Mouse (Mus musculus): ENCODE results near the gene Gm26920. TPM values are rescaled to one million over a fixed set of nuclear protein-coding genes. Genes with fewer than 3 reads are reported as not detected.

Gm26920 gene
- total and polyA plus RNA-seq, 2 experiments: not detected

GRCm38 (mm10) chr7:30017226-30017625 lies 73.0 kb downstream of the Gm26920 start:
- no peak for DNase-seq (ENCODE audit: extremely low read depth, low read depth, low spot score)

GRCm38 (mm10) chr7:30012956-30013363 lies 77.2 kb downstream of the Gm26920 start:
- H3K4me3 ChIP-seq (ENCODE audit: insufficient read depth, low read depth, low read length): no peak overlapping the region
- TF ChIP-seq CTCF (IDR thresholded peaks at IDR 0.05; ENCODE audit: low read depth, low read length) (peak; percentile 22; the same call in 1 of the 2 replicates), POLR2A (IDR thresholded peaks at IDR 0.05; ENCODE audit: extremely low read depth, insufficient read depth, low read length) (no peak)
- H3K4me1 ChIP-seq (ENCODE audit: control insufficient read depth, insufficient read depth, low read length): no peaks in the 10 kb centered on the region
- H3K27me3 ChIP-seq (ENCODE audit: control insufficient read depth, insufficient read depth, low read length): no peaks in the 10 kb centered on the region
- WGBS: 70% methylated on average over 4 of the region's 4 CpGs
- peaks cover 37% of the 10 kb centered on the region for H3K36me3 ChIP-seq (ENCODE audit: control insufficient read depth, insufficient read depth, low read length)
- no peak overlapping the region for H3K27ac ChIP-seq (replicated peaks; ENCODE audit: insufficient read depth, low read depth, low read length)
- peak; percentile 54 for DNase-seq (ENCODE audit: extremely low read depth, low read depth, low spot score)
- H3K9ac ChIP-seq (ENCODE audit: low read depth, low read length): no peak overlapping the region
- no peaks in the 10 kb centered on the region; the same call in 1 of the 2 replicates for H3K79me2 ChIP-seq (ENCODE audit: control insufficient read depth, insufficient read depth, low read length)

More at GRCm38 (mm10) chr7:30017226-30017625, 73.0 kb downstream of the Gm26920 start:
- H3K27me3 ChIP-seq (ENCODE audit: control insufficient read depth, insufficient read depth, low read length): no peaks in the 10 kb centered on the region
- no peak for TF ChIP-seq CTCF (IDR thresholded peaks at IDR 0.05; ENCODE audit: low read depth, low read length)
- TF ChIP-seq POLR2A (IDR thresholded peaks at IDR 0.05; ENCODE audit: extremely low read depth, insufficient read depth, low read length): no peak
- no peaks in the 10 kb centered on the region for H3K79me2 ChIP-seq (ENCODE audit: control insufficient read depth, insufficient read depth, low read length)
- WGBS: 94% methylated on average over 6 of the region's 6 CpGs
- H3K4me3 ChIP-seq (ENCODE audit: insufficient read depth, low read depth, low read length): no peak overlapping the region
- H3K36me3 ChIP-seq (ENCODE audit: control insufficient read depth, insufficient read depth, low read length): peaks cover 42% of the 10 kb centered on the region
- H3K27ac ChIP-seq (replicated peaks; ENCODE audit: insufficient read depth, low read depth, low read length): no peak overlapping the region
- H3K9ac ChIP-seq (ENCODE audit: low read depth, low read length): no peak overlapping the region
- H3K4me1 ChIP-seq (ENCODE audit: control insufficient read depth, insufficient read depth, low read length): no peaks in the 10 kb centered on the region

DNA sequence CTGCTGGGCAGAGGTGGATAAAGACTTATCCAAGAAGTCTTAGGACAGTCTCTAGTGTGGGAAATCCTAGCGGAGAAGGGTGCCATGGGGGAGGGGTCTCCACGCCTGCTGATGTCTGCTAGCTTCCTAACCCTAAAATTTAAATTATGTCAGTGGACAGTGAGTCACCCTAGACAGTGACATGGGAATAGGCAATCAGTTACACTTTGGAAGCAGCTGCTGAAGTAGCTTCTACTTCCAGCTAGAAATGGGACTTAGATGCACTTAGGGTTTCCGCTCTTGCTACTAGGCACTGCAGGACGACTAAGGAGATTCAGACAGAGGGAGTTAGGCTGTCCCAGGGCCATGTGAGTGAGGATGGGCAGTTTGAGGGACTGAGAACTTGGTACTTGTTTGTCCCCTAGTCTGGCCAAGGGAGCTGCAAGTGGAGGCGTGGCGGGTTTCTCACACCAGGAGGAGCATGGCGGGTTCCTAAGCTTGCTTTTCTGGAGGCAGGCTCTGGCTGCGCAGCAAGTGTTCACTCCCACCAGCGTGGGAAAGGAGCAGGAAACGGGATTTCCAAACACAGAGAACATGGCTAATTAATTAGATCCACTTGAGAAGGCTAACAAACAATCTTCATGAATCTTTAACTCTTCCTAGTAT lies 79.5 kb downstream of the Gm26920 start:
- Histone ChIP-seq H3K4me1 (ENCODE audit: control insufficient read depth, insufficient read depth, low read length) (no peaks in the 10 kb centered on the region), H3K36me3 (ENCODE audit: control insufficient read depth, insufficient read depth, low read length) (peaks cover 37% of the 10 kb centered on the region), H3K9ac (ENCODE audit: low read depth, low read length) (no peak overlapping the region), H3K79me2 (ENCODE audit: control insufficient read depth, insufficient read depth, low read length) (peaks cover 4% of the 10 kb centered on the region; the same call in 1 of the 2 replicates), H3K27me3 (ENCODE audit: control insufficient read depth, insufficient read depth, low read length) (no peaks in the 10 kb centered on the region), H3K4me3 (ENCODE audit: insufficient read depth, low read depth, low read length) (no peak overlapping the region), H3K27ac (replicated peaks; ENCODE audit: insufficient read depth, low read depth, low read length) (no peak overlapping the region)
- 92% methylated on average over 10 of the region's 10 CpGs for WGBS
- TF ChIP-seq POLR2A (IDR thresholded peaks at IDR 0.05; ENCODE audit: extremely low read depth, insufficient read depth, low read length) (no peak), CTCF (IDR thresholded peaks at IDR 0.05; ENCODE audit: low read depth, low read length) (no peak)
- no peak for DNase-seq (ENCODE audit: extremely low read depth, low read depth, low spot score)

GRCm38 (mm10) chr7:30009321-30010085 lies 80.7 kb downstream of the Gm26920 start:
- no peaks in the 10 kb centered on the region for H3K4me1 ChIP-seq (ENCODE audit: control insufficient read depth, insufficient read depth, low read length)
- H3K27ac ChIP-seq (replicated peaks; ENCODE audit: insufficient read depth, low read depth, low read length): no peak overlapping the region
- no peak overlapping the region for H3K4me3 ChIP-seq (ENCODE audit: insufficient read depth, low read depth, low read length)
- peaks cover 33% of the 10 kb centered on the region for H3K36me3 ChIP-seq (ENCODE audit: control insufficient read depth, insufficient read depth, low read length)
- 77% methylated on average over 21 of the region's 21 CpGs for WGBS
- no peak for DNase-seq (ENCODE audit: extremely low read depth, low read depth, low spot score)
- H3K79me2 ChIP-seq (ENCODE audit: control insufficient read depth, insufficient read depth, low read length): peaks cover 7% of the 10 kb centered on the region; the same call in 1 of the 2 replicates
- H3K27me3 ChIP-seq (ENCODE audit: control insufficient read depth, insufficient read depth, low read length): no peaks in the 10 kb centered on the region
- TF ChIP-seq POLR2A (IDR thresholded peaks at IDR 0.05; ENCODE audit: extremely low read depth, insufficient read depth, low read length) (no peak), CTCF (IDR thresholded peaks at IDR 0.05; ENCODE audit: low read depth, low read length) (no peak)
- H3K9ac ChIP-seq (ENCODE audit: low read depth, low read length): no peak overlapping the region

DNA sequence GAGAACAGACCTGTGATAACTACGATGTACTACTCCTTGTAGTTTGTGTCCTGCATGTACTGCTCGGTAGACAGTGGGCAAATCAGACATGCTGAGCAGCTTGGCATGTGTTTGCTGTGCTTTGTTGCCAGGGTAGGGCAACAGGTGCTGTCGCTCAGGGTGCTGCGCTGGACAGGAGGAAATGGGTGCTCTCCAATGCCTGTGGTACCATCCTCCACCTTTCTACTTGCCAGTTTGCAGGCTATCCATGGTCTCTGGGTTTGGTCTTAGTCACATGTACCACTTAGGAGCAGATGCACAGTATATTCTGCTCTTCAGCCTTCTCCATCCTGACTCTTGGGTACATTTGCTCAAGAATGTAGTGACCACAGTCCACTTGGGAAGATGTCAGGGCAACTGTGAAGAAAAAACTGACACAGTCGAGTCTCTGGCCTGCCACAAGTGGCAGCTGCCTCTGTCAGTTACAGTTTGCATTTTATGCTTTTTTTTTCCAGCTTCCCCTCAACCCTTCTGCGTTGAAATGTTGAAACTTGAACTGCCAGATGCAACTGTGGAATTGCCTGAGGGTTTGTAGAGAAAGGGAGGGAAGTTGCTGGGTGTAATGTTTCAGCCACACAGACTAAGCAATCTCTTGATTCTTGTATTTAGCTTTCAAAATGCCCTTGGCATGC lies 82.1 kb downstream of the Gm26920 start:
- Histone ChIP-seq H3K36me3 (ENCODE audit: control insufficient read depth, insufficient read depth, low read length) (peaks cover 31% of the 10 kb centered on the region), H3K27ac (replicated peaks; ENCODE audit: insufficient read depth, low read depth, low read length) (no peak overlapping the region), H3K4me3 (ENCODE audit: insufficient read depth, low read depth, low read length) (no peak overlapping the region), H3K4me1 (ENCODE audit: control insufficient read depth, insufficient read depth, low read length) (no peaks in the 10 kb centered on the region), H3K79me2 (ENCODE audit: control insufficient read depth, insufficient read depth, low read length) (peaks cover 7% of the 10 kb centered on the region; the same call in 1 of the 2 replicates), H3K9ac (ENCODE audit: low read depth, low read length) (no peak overlapping the region), H3K27me3 (ENCODE audit: control insufficient read depth, insufficient read depth, low read length) (no peaks in the 10 kb centered on the region)
- TF ChIP-seq CTCF (IDR thresholded peaks at IDR 0.05; ENCODE audit: low read depth, low read length) (no peak), POLR2A (IDR thresholded peaks at IDR 0.05; ENCODE audit: extremely low read depth, insufficient read depth, low read length) (no peak)
- 78% methylated on average over 6 of the region's 6 CpGs for WGBS
- no peak for DNase-seq (ENCODE audit: extremely low read depth, low read depth, low spot score)

All from liver, adult 2 months (tissue).